Mouse (Mus musculus) neural tube, embryonic 14.5 days (tissue): ENCODE measurements around the gene Ldhal6b. TPM values are rescaled to one million over a fixed set of nuclear protein-coding genes. Genes with fewer than 3 reads are reported as not detected.
A peak's percentile ranks its signal among the peaks of the same experiment; 100 is the strongest.

Experiments used
- ATAC-seq: fragments of 200-750 bp; cut with Nextera tagmentation; 2 replicates; pipeline ENCODE4 v1.8.0; 2017; ENCODE audit warnings: low read depth, mild to moderate bottlenecking, moderate TSS enrichment, moderate library complexity
- H3K27ac ChIP-seq: fragments of 300-500 bp; sonication (generic); 2 replicates; pipeline ENCODE4 v1.5.1; 2014; ENCODE audit warnings: low read depth, mild to moderate bottlenecking, control low read depth, low read length, moderate library complexity, mixed read lengths
- H3K27me3 ChIP-seq: fragments of 300-500 bp; sonication (generic); 2 replicates; pipeline ENCODE4 v1.6.1; 2014; ENCODE audit warnings: low read length; ENCODE audit not compliant: control insufficient read depth, insufficient read depth
- H3K36me3 ChIP-seq: fragments of 300-500 bp; sonication (generic); 2 replicates; pipeline ENCODE4 v1.6.1; 2014; ENCODE audit warnings: low read length, mixed read lengths; ENCODE audit not compliant: control insufficient read depth, insufficient read depth
- H3K4me1 ChIP-seq: fragments of 300-500 bp; sonication (generic); 2 replicates; pipeline ENCODE4 v1.6.1; 2014; ENCODE audit warnings: low read length; ENCODE audit not compliant: control insufficient read depth, insufficient read depth
- H3K4me2 ChIP-seq: fragments of 300-500 bp; sonication (generic); 2 replicates; pipeline ENCODE4 v1.6.1; 2014; ENCODE audit warnings: mild to moderate bottlenecking, low read depth, low read length, control low read depth
- H3K4me3 ChIP-seq: fragments of 300-500 bp; sonication (generic); 2 replicates; pipeline ENCODE4 v1.5.1; 2014; ENCODE audit warnings: low read depth, low read length, control low read depth, mixed read lengths
- H3K9ac ChIP-seq: fragments of 300-500 bp; sonication (generic); replicated peaks from 2 replicates; pipeline ENCODE4 v1.6.1; 2014; ENCODE audit warnings: low read depth, mild to moderate bottlenecking, control low read depth, low read length, mixed read lengths
- H3K9me3 ChIP-seq: fragments of 300-500 bp; sonication (generic); 2 replicates; pipeline ENCODE4 v1.6.1; 2016; ENCODE audit warnings: low read length; ENCODE audit not compliant: control insufficient read depth
- WGBS: fragments of 180-500 bp; shearing (Covaris S2); extraction: QIAGEN DNeasy Blood & Tissue Kit; methylation state at CpG from one replicate; pipeline ENCODE4 v1.1.7; 2014; 5-methylcytosine and 5-hydroxymethylcytosine counted together
- polyA plus RNA-seq: library from polyadenylated mRNA; unstranded; fragments of >200 nt; fragmentation: Nextera tagmentation; extraction: Ambion mirVana; gene quantifications from 2 replicates; pipeline ENCODE4 v1.2.1, GENCODE M21; 2014

Ldhal6b gene
- polyA plus RNA-seq, 1 experiment from 2014 or later, result 0.13 TPM

- Histone ChIP-seq H3K27me3 (peaks cover 3% of the 10 kb centered on the region; the same call in 1 of the 2 replicates), H3K4me1 (0 out of 2 replicates have a peak, but pooled peaks cover 3% of the 10 kb centered on the region), H3K4me3 (no peak overlapping the region), H3K27ac (no peak overlapping the region), H3K36me3 (no peaks in the 10 kb centered on the region), H3K4me2 (no peak overlapping the region), H3K9ac (no peak overlapping the region), H3K9me3 (no peaks in the 10 kb centered on the region)
- 0 out of 2 replicates have a peak, but pooled peaks have one; percentile 30 for ATAC-seq
- WGBS, result 4% methylated on average over 9 of the region's 9 CpGs
Observed at GRCm38 (mm10) chr17:5402069-5402468, 16.5 kb downstream of the Ldhal6b start.

- no peak for ATAC-seq
- no peak overlapping the region for H3K9ac ChIP-seq
- 93% methylated on average over 10 of the region's 10 CpGs for WGBS
- no peaks in the 10 kb centered on the region for H3K36me3 ChIP-seq
- 0 out of 2 replicates have a peak, but pooled peaks cover 3% of the 10 kb centered on the region for H3K4me1 ChIP-seq
- no peaks in the 10 kb centered on the region for H3K9me3 ChIP-seq
- H3K27ac ChIP-seq, result no peak overlapping the region
- H3K27me3 ChIP-seq, result peaks cover 3% of the 10 kb centered on the region; the same call in 1 of the 2 replicates
- H3K4me3 ChIP-seq, result no peak overlapping the region
- H3K4me2 ChIP-seq, result no peak overlapping the region
Observed at GRCm38 (mm10) chr17:5401288-5401687, 17.3 kb downstream of the Ldhal6b start.

GRCm38 (mm10) chr17:5400435-5401090 lies 18.0 kb downstream of the Ldhal6b start:
- Histone ChIP-seq H3K4me3 (no peak overlapping the region), H3K36me3 (no peaks in the 10 kb centered on the region), H3K27ac (no peak overlapping the region), H3K4me2 (no peak overlapping the region), H3K9me3 (no peaks in the 10 kb centered on the region), H3K4me1 (0 out of 2 replicates have a peak, but pooled peaks cover 3% of the 10 kb centered on the region), H3K27me3 (peaks cover 3% of the 10 kb centered on the region; the same call in 1 of the 2 replicates), H3K9ac (no peak overlapping the region)
- ATAC-seq, result no peak
- 81% methylated on average over 14 of the region's 14 CpGs for WGBS

GRCm38 (mm10) chr17:5397148-5398007 lies 21.2 kb downstream of the Ldhal6b start:
- Histone ChIP-seq H3K4me2 (peak overlapping the region; percentile 21; the same call in 1 of the 2 replicates), H3K9me3 (peaks cover 3% of the 10 kb centered on the region; the same call in 1 of the 2 replicates), H3K4me3 (no peak overlapping the region), H3K27ac (no peak overlapping the region), H3K4me1 (0 out of 2 replicates have a peak, but pooled peaks cover 3% of the 10 kb centered on the region), H3K9ac (no peak overlapping the region), H3K36me3 (no peaks in the 10 kb centered on the region), H3K27me3 (no peaks in the 10 kb centered on the region)
- ATAC-seq, result peak; percentile 91
- 29% methylated on average over 33 of the region's 33 CpGs for WGBS

- no peak overlapping the region for H3K27ac ChIP-seq
- whole genome bisulfite sequencing, result 80% methylated on average over 5 of the region's 5 CpGs
- peaks cover 3% of the 10 kb centered on the region; the same call in 1 of the 2 replicates for H3K9me3 ChIP-seq
- 0 out of 2 replicates have a peak, but pooled peaks cover 3% of the 10 kb centered on the region for H3K4me1 ChIP-seq
- H3K4me3 ChIP-seq, result no peak overlapping the region
- no peak for ATAC-seq
- no peaks in the 10 kb centered on the region for H3K27me3 ChIP-seq
- no peaks in the 10 kb centered on the region for H3K36me3 ChIP-seq
- no peak overlapping the region for H3K4me2 ChIP-seq
- H3K9ac ChIP-seq, result no peak overlapping the region
Observed at GRCm38 (mm10) chr17:5396213-5396612, 22.4 kb downstream of the Ldhal6b start.

GRCm38 (mm10) chr17:5395454-5396205 lies 22.9 kb downstream of the Ldhal6b start:
- Histone ChIP-seq H3K4me1 (peaks cover 4% of the 10 kb centered on the region; the same call in 1 of the 2 replicates), H3K36me3 (no peaks in the 10 kb centered on the region), H3K27me3 (no peaks in the 10 kb centered on the region), H3K9me3 (peaks cover 3% of the 10 kb centered on the region; the same call in 1 of the 2 replicates), H3K9ac (no peak overlapping the region), H3K27ac (no peak overlapping the region), H3K4me2 (no peak overlapping the region), H3K4me3 (no peak overlapping the region)
- no peak for ATAC-seq
- WGBS, result 87% methylated on average over 16 of the region's 16 CpGs

GRCm38 (mm10) chr17:5390682-5391081 lies 27.9 kb downstream of the Ldhal6b start:
- H3K4me3 ChIP-seq, result no peak overlapping the region
- H3K4me1 ChIP-seq, result peaks cover 5% of the 10 kb centered on the region; the same call in 1 of the 2 replicates
- H3K9me3 ChIP-seq, result peaks cover 3% of the 10 kb centered on the region; the same call in 1 of the 2 replicates
- peak; percentile 54 for ATAC-seq
- H3K27ac ChIP-seq, result peak overlapping the region; percentile 39; the same call in 1 of the 2 replicates
- no peak overlapping the region for H3K9ac ChIP-seq
- no peaks in the 10 kb centered on the region for H3K27me3 ChIP-seq
- no peaks in the 10 kb centered on the region for H3K36me3 ChIP-seq
- 41% methylated on average over 10 of the region's 10 CpGs for WGBS
- H3K4me2 ChIP-seq, result no peak overlapping the region

GRCm38 (mm10) chr17:5388351-5388750 lies 30.2 kb downstream of the Ldhal6b start:
- peaks cover 5% of the 10 kb centered on the region; the same call in 1 of the 2 replicates for H3K4me1 ChIP-seq
- no peak overlapping the region for H3K4me2 ChIP-seq
- H3K27me3 ChIP-seq, result no peaks in the 10 kb centered on the region
- no peaks in the 10 kb centered on the region for H3K36me3 ChIP-seq
- ATAC-seq, result no peak
- WGBS, result 65% methylated on average over 3 of the region's 3 CpGs
- H3K9me3 ChIP-seq, result peaks cover 1% of the 10 kb centered on the region; the same call in 1 of the 2 replicates
- H3K4me3 ChIP-seq, result no peak overlapping the region
- no peak overlapping the region for H3K9ac ChIP-seq
- H3K27ac ChIP-seq, result no peak overlapping the region
